Mouse (Mus musculus): ENCODE measurements around the gene Slc24a4. TPM values are rescaled to one million over a fixed set of nuclear protein-coding genes. Genes with fewer than 3 reads are reported as not detected.
"Not testable (repeated sequence)": the region's sequence is repeated elsewhere in the genome, so short reads cannot be mapped to it uniquely, and the experiment has no call there.

Slc24a4 gene
- total RNA-seq, 2 experiments from 2014 or later = not detected

GRCm38 (mm10) chr12:102180371-102181074, 52.0 kb downstream of the Slc24a4 start:
- intact Hi-C loops (cut with DNase I) = loop anchor here (10.0 kb wide), 2 partner anchors 164 to 204 kb away; no protein-coding TSS in a partner anchor
- DNase-seq = no peak
- TF ChIP-seq CTCF (IDR thresholded peaks at IDR 0.05) = no peak
- Histone ChIP-seq H3K4me3 (no peak overlapping the region), H3K27ac (no peak overlapping the region)

GRCm38 (mm10) chr12:102181799-102182357, 53.3 kb downstream of the Slc24a4 start:
- intact Hi-C loops (cut with DNase I) = loop anchor here (10.0 kb wide), 2 partner anchors 163 to 203 kb away; no protein-coding TSS in a partner anchor
- H3K4me3 ChIP-seq = no peak overlapping the region
- no peak overlapping the region for H3K27ac ChIP-seq
- TF ChIP-seq CTCF (IDR thresholded peaks at IDR 0.05) = peak; percentile 76
- DNase-seq = peak; percentile 52

GRCm38 (mm10) chr12:102182621-102183020, 54.1 kb downstream of the Slc24a4 start:
- no peak overlapping the region for H3K27ac ChIP-seq
- TF ChIP-seq CTCF (IDR thresholded peaks at IDR 0.05) = no peak
- intact Hi-C loops (cut with DNase I) = loop anchor here (10.0 kb wide), 2 partner anchors 162 to 202 kb away; no protein-coding TSS in a partner anchor
- DNase-seq = no peak
- H3K4me3 ChIP-seq = no peak overlapping the region

- peak overlapping the region; percentile 45 for H3K4me3 ChIP-seq
- intact Hi-C loops (cut with DNase I) = loop anchor here (10.0 kb wide), 2 partner anchors 162 to 202 kb away; no protein-coding TSS in a partner anchor
- DNase-seq = no peak
- no peak for TF ChIP-seq CTCF (IDR thresholded peaks at IDR 0.05)
- H3K27ac ChIP-seq = no peak overlapping the region
Observed at GRCm38 (mm10) chr12:102183201-102183600, 54.7 kb downstream of the Slc24a4 start.

GRCm38 (mm10) chr12:102190820-102191219, 62.3 kb downstream of the Slc24a4 start:
- intact Hi-C loops (cut with DNase I) = no loop called here
- no peak overlapping the region for H3K4me3 ChIP-seq
- H3K27ac ChIP-seq = no peak overlapping the region
- TF ChIP-seq CTCF (IDR thresholded peaks at IDR 0.05) = no peak
- DNase-seq = no peak

GRCm38 (mm10) chr12:102201516-102201915, 73.0 kb downstream of the Slc24a4 start:
- Histone ChIP-seq H3K4me3 (no peak overlapping the region), H3K27ac (no peak overlapping the region)
- DNase-seq = no peak
- intact Hi-C loops (cut with DNase I) = no loop called here
- TF ChIP-seq CTCF (IDR thresholded peaks at IDR 0.05) = no peak

- DNase-seq = peak; percentile 39
- H3K27ac ChIP-seq = no peak overlapping the region
- intact Hi-C loops (cut with DNase I) = no loop called here
- no peak for TF ChIP-seq CTCF (IDR thresholded peaks at IDR 0.05)
- no peak overlapping the region for H3K4me3 ChIP-seq
Observed at GRCm38 (mm10) chr12:102202901-102203300, 74.4 kb downstream of the Slc24a4 start.

- TF ChIP-seq CTCF (IDR thresholded peaks at IDR 0.05) = no peak
Observed at GRCm38 (mm10) chr12:102206471-102206870, 77.9 kb downstream of the Slc24a4 start.

GRCm38 (mm10) chr12:102207245-102207644, 78.7 kb downstream of the Slc24a4 start:
- H3K4me3 ChIP-seq = no peak overlapping the region
- intact Hi-C loops (cut with DNase I) = no loop called here
- no peak for DNase-seq
- H3K27ac ChIP-seq = no peak overlapping the region
- no peak for TF ChIP-seq CTCF (IDR thresholded peaks at IDR 0.05)

More at GRCm38 (mm10) chr12:102206471-102206870, 77.9 kb downstream of the Slc24a4 start:
- H3K27ac ChIP-seq = no peak overlapping the region
- intact Hi-C loops (cut with DNase I) = no loop called here
- DNase-seq = no peak
- no peak overlapping the region for H3K4me3 ChIP-seq

GRCm38 (mm10) chr12:102210801-102211200, 82.3 kb downstream of the Slc24a4 start:
- DNase-seq = no peak
- Histone ChIP-seq H3K27ac (no peak overlapping the region), H3K4me3 (no peak overlapping the region)
- TF ChIP-seq CTCF (IDR thresholded peaks at IDR 0.05) = no peak
- intact Hi-C loops (cut with DNase I) = no loop called here

- no peak for DNase-seq
- intact Hi-C loops (cut with DNase I) = no loop called here
- TF ChIP-seq CTCF (IDR thresholded peaks at IDR 0.05) = no peak
- Histone ChIP-seq H3K4me3 (no peak overlapping the region), H3K27ac (no peak overlapping the region)
Observed at GRCm38 (mm10) chr12:102223404-102223803, 94.9 kb downstream of the Slc24a4 start.

GRCm38 (mm10) chr12:102224112-102224511, 95.6 kb downstream of the Slc24a4 start:
- H3K27ac ChIP-seq; H3K4me3 ChIP-seq; intact Hi-C loops (cut with DNase I): not testable (repeated sequence)

GRCm38 (mm10) chr12:102225165-102225564, 96.6 kb downstream of the Slc24a4 start:
- Histone ChIP-seq H3K27ac (no peak overlapping the region), H3K4me3 (no peak overlapping the region)
- no peak for TF ChIP-seq CTCF (IDR thresholded peaks at IDR 0.05)
- DNase-seq = no peak
- intact Hi-C loops (cut with DNase I) = no loop called here

More at GRCm38 (mm10) chr12:102224112-102224511, 95.6 kb downstream of the Slc24a4 start:
- not testable (repeated sequence) for DNase-seq

Data from gastrocnemius, adult 2 months (tissue).